In genomic region chr13:92529828-92530720, GRCm38 (mm10) we compare ENCODE assay signal across 8 mouse cellular contexts. TPM values are rescaled to one million over a fixed set of nuclear protein-coding genes. Genes with fewer than 3 reads are reported as not detected.
DNase-seq lines count a peak whose midpoint lies in the region; ATAC-seq lines count a peak whose summit lies in the region.

No protein-coding gene starts in this region.

- DNase-seq in lung, postnatal 4 days, result no peak
- DNase-seq in embryonic facial prominence, embryonic 10.5 days (ENCODE audit: low spot score), result no peak
- no peak for DNase-seq in intestine, embryonic 14.5 days (ENCODE audit: low spot score)
- DNase-seq in layer of hippocampus, adult 8-10 months (ENCODE audit: low spot score in 2 of 2), result no peak
- no peak for DNase-seq in Muller cell, postnatal 12 days (ENCODE audit: inconsistent ontology term)
- no peak for DNase-seq in adrenal gland, postnatal 10 days

- no peaks in the 10 kb centered on the region for H3K9me3 ChIP-seq in lung, embryonic 16.5 days (ENCODE audit: control insufficient read depth, low read length)
- H3K9me3 ChIP-seq in embryonic facial prominence, embryonic 10.5 days, result no peaks in the 10 kb centered on the region
- H3K9me3 ChIP-seq in intestine, embryonic 14.5 days (ENCODE audit: control insufficient read depth, low read length), result no peaks in the 10 kb centered on the region
- H3K9me3 ChIP-seq in neural tube, embryonic 13.5 days, result no peaks in the 10 kb centered on the region

- peaks cover 4% of the 10 kb centered on the region for H3K4me1 ChIP-seq in lung, embryonic 16.5 days (replicated peaks; ENCODE audit: control insufficient read depth, insufficient read depth, low read length)
- H3K4me1 ChIP-seq in embryonic facial prominence, embryonic 10.5 days, result peaks cover 8% of the 10 kb centered on the region
- 0 out of 2 replicates have a peak, but pooled peaks cover 4% of the 10 kb centered on the region for H3K4me1 ChIP-seq in intestine, embryonic 14.5 days (replicated peaks; ENCODE audit: control insufficient read depth, insufficient read depth, low read length)
- H3K4me1 ChIP-seq in neural tube, embryonic 13.5 days (replicated peaks), result peaks cover 16% of the 10 kb centered on the region

- H3K27me3 ChIP-seq in lung, embryonic 16.5 days (ENCODE audit: control insufficient read depth, insufficient read depth, low read depth, low read length), result no peaks in the 10 kb centered on the region
- H3K27me3 ChIP-seq in embryonic facial prominence, embryonic 10.5 days (replicated peaks; ENCODE audit: low read depth, poor library complexity, severe bottlenecking), result no peaks in the 10 kb centered on the region
- no peaks in the 10 kb centered on the region for H3K27me3 ChIP-seq in intestine, embryonic 14.5 days (replicated peaks; ENCODE audit: control insufficient read depth, insufficient read depth, low read length)
- H3K27me3 ChIP-seq in neural tube, embryonic 13.5 days, result no peaks in the 10 kb centered on the region

- H3K4me2 ChIP-seq in lung, embryonic 16.5 days (ENCODE audit: low read depth, low read length), result peak overlapping the region; percentile 78
- H3K4me2 ChIP-seq in intestine, embryonic 14.5 days (ENCODE audit: low read length), result peak overlapping the region; percentile 76
- peak overlapping the region; percentile 63 for H3K4me2 ChIP-seq in neural tube, embryonic 13.5 days

- peak overlapping the region; percentile 83 for H3K4me3 ChIP-seq in lung, embryonic 16.5 days (ENCODE audit: low read length)
- H3K4me3 ChIP-seq in embryonic facial prominence, embryonic 10.5 days, result peak overlapping the region; percentile 80
- H3K4me3 ChIP-seq in intestine, embryonic 14.5 days (ENCODE audit: low read depth, low read length), result peak overlapping the region; percentile 72
- peak overlapping the region; percentile 82 for H3K4me3 ChIP-seq in neural tube, embryonic 13.5 days

- H3K27ac ChIP-seq in lung, embryonic 16.5 days (ENCODE audit: low read length), result peak overlapping the region; percentile 96
- peak overlapping the region; percentile 94 for H3K27ac ChIP-seq in embryonic facial prominence, embryonic 10.5 days (replicated peaks)
- H3K27ac ChIP-seq in intestine, embryonic 14.5 days (ENCODE audit: low read depth), result peak overlapping the region; percentile 92
- H3K27ac ChIP-seq in neural tube, embryonic 13.5 days (replicated peaks), result peak overlapping the region; percentile 97

- ATAC-seq in lung, embryonic 16.5 days (ENCODE audit: low read depth), result peak; percentile 95
- peak; percentile 96; the same call in 1 of the 2 replicates for ATAC-seq in intestine, embryonic 14.5 days (replicated peaks; ENCODE audit: low FRiP score, low TSS enrichment, low read depth)
- ATAC-seq in neural tube, embryonic 13.5 days (ENCODE audit: low read depth), result peak; percentile 94; the same call in 1 of the 2 replicates

- no peaks in the 10 kb centered on the region for H3K36me3 ChIP-seq in lung, embryonic 16.5 days (ENCODE audit: control insufficient read depth, insufficient read depth, low read length)
- H3K36me3 ChIP-seq in embryonic facial prominence, embryonic 10.5 days (replicated peaks), result peaks cover 5% of the 10 kb centered on the region; the same call in 1 of the 2 replicates
- H3K36me3 ChIP-seq in intestine, embryonic 14.5 days (ENCODE audit: control insufficient read depth, insufficient read depth, low read length), result no peaks in the 10 kb centered on the region
- no peaks in the 10 kb centered on the region for H3K36me3 ChIP-seq in neural tube, embryonic 13.5 days

- 3% methylated on average over 34 of the region's 47 CpGs for WGBS in lung, embryonic 16.5 days
- 4% methylated on average over 47 of the region's 47 CpGs for WGBS in embryonic facial prominence, embryonic 10.5 days
- 3% methylated on average over 46 of the region's 47 CpGs for WGBS in intestine, embryonic 14.5 days
- 2% methylated on average over 44 of the region's 47 CpGs for WGBS in neural tube, embryonic 13.5 days

- H3K9ac ChIP-seq in lung, embryonic 16.5 days (ENCODE audit: low read length), result peak overlapping the region; percentile 89
- H3K9ac ChIP-seq in intestine, embryonic 14.5 days (ENCODE audit: low read length), result peak overlapping the region; percentile 85
- H3K9ac ChIP-seq in neural tube, embryonic 13.5 days, result peak overlapping the region; percentile 89

RNA-seq across cellular contexts. Expression of gene Zfyve16, which starts 0.6 kb away (rescaled TPM):
- 10.5 and 11.5 TPM in 2 replicates for polyA plus RNA-seq in lung, embryonic 16.5 days (2015; fragmentation: Nextera tagmentation; extraction: Ambion mirVana)
- 11.7 and 12.2 TPM in 2 replicates for polyA plus RNA-seq in embryonic facial prominence, embryonic 10.5 days (2016; fragmentation: Nextera tagmentation; extraction: Ambion mirVana)
- 12.7 and 13.0 TPM in 2 replicates for polyA plus RNA-seq in intestine, embryonic 14.5 days (2014; fragmentation: Nextera tagmentation; extraction: Ambion mirVana)
- polyA plus RNA-seq in neural tube, embryonic 13.5 days (2015; fragmentation: Nextera tagmentation; extraction: Ambion mirVana), result 8.7 and 10.2 TPM in 2 replicates
- 10 to 100 TPM; 17.6 to 21.0 (median 19.3) TPM for total RNA-seq in layer of hippocampus, adult 8-10 months (2022)
- total RNA-seq in adrenal gland, postnatal 10 days (2021), result 10 to 100 TPM; 18.5 to 21.5 TPM

RNA-seq across cellular contexts. Expression of gene Spz1, which starts 45.9 kb away (rescaled TPM):
- polyA plus RNA-seq in lung, embryonic 16.5 days (2015; fragmentation: Nextera tagmentation; extraction: Ambion mirVana), result not detected in 2 replicates
- not detected in 2 replicates for polyA plus RNA-seq in embryonic facial prominence, embryonic 10.5 days (2016; fragmentation: Nextera tagmentation; extraction: Ambion mirVana)
- polyA plus RNA-seq in intestine, embryonic 14.5 days (2014; fragmentation: Nextera tagmentation; extraction: Ambion mirVana), result not detected in 2 replicates
- polyA plus RNA-seq in neural tube, embryonic 13.5 days (2015; fragmentation: Nextera tagmentation; extraction: Ambion mirVana), result not detected in 2 replicates
- not detected for total RNA-seq in layer of hippocampus, adult 8-10 months (2022)
- not detected for total RNA-seq in adrenal gland, postnatal 10 days (2021)

RNA-seq across cellular contexts. Expression of gene Fam151b, which starts 46.3 kb away (rescaled TPM):
- not detected in 2 replicates for polyA plus RNA-seq in lung, embryonic 16.5 days (2015; fragmentation: Nextera tagmentation; extraction: Ambion mirVana)
- polyA plus RNA-seq in embryonic facial prominence, embryonic 10.5 days (2016; fragmentation: Nextera tagmentation; extraction: Ambion mirVana), result 0.12 TPM in 1 of 2 replicates, not detected in the other
- 0.15 and 0.41 TPM in 2 replicates for polyA plus RNA-seq in intestine, embryonic 14.5 days (2014; fragmentation: Nextera tagmentation; extraction: Ambion mirVana)
- polyA plus RNA-seq in neural tube, embryonic 13.5 days (2015; fragmentation: Nextera tagmentation; extraction: Ambion mirVana), result 0.17 and 0.26 TPM in 2 replicates
- 10 to 100 TPM in 2 of 4 experiments, 1 to 10 TPM in 2; 7.9 to 11.3 (median 10.4) TPM for total RNA-seq in layer of hippocampus, adult 8-10 months (2022)
- total RNA-seq in adrenal gland, postnatal 10 days (2021), result 1 to 10 TPM; 4.8 to 6.2 TPM
